Mouse (Mus musculus): Measurements from ENCODE around the gene Gnb2. TPM values are rescaled to one million over a fixed set of nuclear protein-coding genes. Genes with fewer than 3 reads are reported as not detected.

Gnb2 gene
- polyA plus RNA-seq (2012; rRNA removed): 1,444 and 1,492 TPM in 2 replicates

DNA sequence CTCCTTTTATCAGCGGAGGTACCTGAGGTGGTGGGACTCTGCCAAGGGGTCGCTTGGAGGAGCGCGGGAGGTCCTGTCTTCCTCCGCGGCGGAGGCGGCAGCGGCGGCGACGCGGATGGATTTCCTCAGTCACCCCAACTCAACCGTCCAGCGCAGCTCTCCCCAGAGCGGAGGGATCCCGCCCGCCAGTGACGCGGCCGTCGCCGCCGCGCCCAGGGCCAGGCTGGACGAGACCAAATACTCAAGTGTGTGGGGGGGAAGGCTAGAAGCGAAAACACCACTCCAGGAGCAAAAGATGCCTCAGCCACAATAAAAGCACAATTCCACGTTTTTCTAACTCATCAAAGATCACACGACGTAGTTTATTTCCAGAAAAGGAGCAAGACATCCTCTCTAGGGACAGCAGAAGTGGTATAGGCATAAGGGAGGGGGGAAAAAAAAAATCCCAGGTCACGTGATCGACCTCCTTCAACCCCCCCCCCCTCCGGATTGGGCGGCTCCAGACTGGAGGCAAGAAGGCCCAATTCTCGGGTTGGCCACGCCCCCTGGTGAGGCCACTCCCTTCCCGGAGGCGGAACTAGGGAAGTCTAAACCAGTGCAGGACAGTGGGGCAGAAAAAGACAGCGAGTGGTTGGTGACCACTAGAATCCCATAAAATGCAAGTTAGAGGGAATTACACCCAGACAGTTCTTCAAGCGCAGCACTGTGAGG, at the start of gene Gnb2, which contains the start of gene Epo:
Gene Gnb2 (minus strand): TSS at position 394 of the 711 bp plus-strand sequence.
Gene Epo (minus strand): TSS at position 126 of the 711 bp plus-strand sequence.
- WGBS: under 1% methylated on average over 40 of the region's 40 CpGs
- H3K27me3 ChIP-seq (ENCODE audit: control insufficient read depth, insufficient read depth, low read length): no peaks in the 10 kb centered on the region

DNA sequence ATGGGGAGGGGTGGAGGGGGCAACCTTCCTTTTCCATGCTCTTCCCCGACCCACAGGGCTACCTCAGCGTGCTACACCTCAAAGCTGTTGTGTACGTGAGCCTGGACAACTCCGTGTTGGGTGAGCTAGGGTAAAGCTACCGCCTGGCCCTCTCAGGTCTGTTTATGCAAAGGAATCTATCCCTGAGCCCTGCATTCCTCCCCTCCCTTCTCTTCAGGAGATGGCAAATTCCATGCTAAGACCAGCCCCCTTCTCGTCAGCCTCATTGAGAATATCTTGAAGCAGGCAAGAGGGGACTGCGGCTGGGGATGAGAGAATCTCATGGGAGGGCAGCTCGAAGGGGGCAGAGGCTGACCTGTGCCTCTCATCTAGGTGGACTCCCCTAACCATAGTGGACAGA, 49.4 kb upstream of the Gnb2 start:
- no peaks in the 10 kb centered on the region for H3K27me3 ChIP-seq (ENCODE audit: control insufficient read depth, insufficient read depth, low read length)
- H3K4me3 ChIP-seq (ENCODE audit: control insufficient read depth, insufficient read depth, low read length): no peak overlapping the region
- H3K4me1 ChIP-seq (replicated peaks; ENCODE audit: control insufficient read depth, insufficient read depth, low read length): peaks cover 2% of the 10 kb centered on the region
- no peak overlapping the region for H3K27ac ChIP-seq (ENCODE audit: control insufficient read depth, insufficient read depth, low read length)
- no peaks in the 10 kb centered on the region for H3K36me3 ChIP-seq (ENCODE audit: control insufficient read depth, insufficient read depth, low read length)
- no peak for DNase-seq
- WGBS: 91% methylated on average over 8 of the region's 8 CpGs
- TF ChIP-seq POLR2A (IDR thresholded peaks at IDR 0.05; ENCODE audit: control insufficient read depth, extremely low read depth, insufficient read depth, low read length, poor library complexity): no peak
- TF ChIP-seq CTCF (IDR thresholded peaks at IDR 0.05; ENCODE audit: borderline replicate concordance, control insufficient read depth, extremely low read depth, insufficient read depth, low read length, poor library complexity): no peak

More for the DNA sequence above, at the start of gene Gnb2, which contains the start of gene Epo:
- peaks cover 10% of the 10 kb centered on the region for H3K4me1 ChIP-seq (replicated peaks; ENCODE audit: control insufficient read depth, insufficient read depth, low read length)
- peaks cover 21% of the 10 kb centered on the region for H3K36me3 ChIP-seq (ENCODE audit: control insufficient read depth, insufficient read depth, low read length)
- peak within 1 kb of the TSS; percentile 94 for H3K4me3 ChIP-seq (ENCODE audit: control insufficient read depth, insufficient read depth, low read length)
- TF ChIP-seq CTCF (IDR thresholded peaks at IDR 0.05; ENCODE audit: borderline replicate concordance, control insufficient read depth, extremely low read depth, insufficient read depth, low read length, poor library complexity): 0 out of 2 replicates have a peak, but pooled peaks have one; percentile 33
- TF ChIP-seq POLR2A (IDR thresholded peaks at IDR 0.05; ENCODE audit: control insufficient read depth, extremely low read depth, insufficient read depth, low read length, poor library complexity): peak; percentile 78
- DNase-seq: peak; percentile 97
- H3K27ac ChIP-seq (ENCODE audit: control insufficient read depth, insufficient read depth, low read length): peak within 1 kb of the TSS; percentile 80

DNA sequence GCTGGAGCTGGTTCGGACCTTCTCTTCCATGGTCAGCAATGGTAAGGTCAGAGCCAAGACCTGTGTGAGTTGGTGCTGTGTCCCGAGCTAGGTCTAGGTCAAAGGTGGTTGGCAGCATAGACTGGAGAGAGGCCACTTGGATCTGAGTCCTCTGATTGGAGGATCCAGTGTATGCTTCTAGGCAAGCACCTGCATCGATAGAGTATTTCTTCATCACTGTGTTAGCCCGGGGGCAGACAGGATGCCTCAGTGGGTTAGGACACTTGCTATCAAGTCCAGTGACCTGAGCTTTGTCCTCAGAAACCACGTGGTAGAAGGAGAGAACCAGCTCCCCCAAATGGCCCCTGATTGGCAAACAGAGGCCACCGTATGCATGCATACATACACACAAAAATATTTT, 46.9 kb upstream of the Gnb2 start:
- H3K4me3 ChIP-seq (ENCODE audit: control insufficient read depth, insufficient read depth, low read length): no peak overlapping the region
- no peaks in the 10 kb centered on the region for H3K36me3 ChIP-seq (ENCODE audit: control insufficient read depth, insufficient read depth, low read length)
- 89% methylated on average over 6 of the region's 6 CpGs for whole genome bisulfite sequencing
- DNase-seq: no peak
- H3K4me1 ChIP-seq (replicated peaks; ENCODE audit: control insufficient read depth, insufficient read depth, low read length): peaks cover 2% of the 10 kb centered on the region
- TF ChIP-seq POLR2A (IDR thresholded peaks at IDR 0.05; ENCODE audit: control insufficient read depth, extremely low read depth, insufficient read depth, low read length, poor library complexity): no peak
- TF ChIP-seq CTCF (IDR thresholded peaks at IDR 0.05; ENCODE audit: borderline replicate concordance, control insufficient read depth, extremely low read depth, insufficient read depth, low read length, poor library complexity): no peak
- H3K27ac ChIP-seq (ENCODE audit: control insufficient read depth, insufficient read depth, low read length): no peak overlapping the region
- H3K27me3 ChIP-seq (ENCODE audit: control insufficient read depth, insufficient read depth, low read length): no peaks in the 10 kb centered on the region

DNA sequence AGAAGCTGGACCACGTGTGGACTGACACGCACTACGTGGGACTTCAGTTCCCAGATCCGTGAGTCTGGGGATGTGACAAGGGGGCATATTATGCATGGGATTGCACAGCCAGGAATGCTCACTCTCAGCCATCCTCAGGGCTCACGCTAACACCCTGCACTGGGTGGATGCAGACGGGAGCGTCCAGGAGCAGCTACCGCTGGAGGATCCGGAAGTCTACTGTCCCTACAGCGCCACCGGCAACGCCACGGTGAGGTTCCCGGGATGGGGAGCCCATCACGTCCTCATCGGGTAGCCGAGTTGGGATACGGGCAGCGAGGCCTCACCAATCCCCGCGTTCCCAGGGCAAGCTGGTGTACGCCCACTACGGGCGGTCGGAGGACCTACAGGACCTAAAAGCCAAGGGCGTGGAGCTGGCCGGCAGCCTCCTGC, 41.2 kb upstream of the Gnb2 start:
- Histone ChIP-seq H3K27ac (ENCODE audit: control insufficient read depth, insufficient read depth, low read length) (no peak overlapping the region), H3K36me3 (ENCODE audit: control insufficient read depth, insufficient read depth, low read length) (no peaks in the 10 kb centered on the region), H3K4me1 (replicated peaks; ENCODE audit: control insufficient read depth, insufficient read depth, low read length) (peaks cover 17% of the 10 kb centered on the region), H3K4me3 (ENCODE audit: control insufficient read depth, insufficient read depth, low read length) (no peak overlapping the region), H3K27me3 (ENCODE audit: control insufficient read depth, insufficient read depth, low read length) (no peaks in the 10 kb centered on the region)
- no peak for DNase-seq
- no peak for TF ChIP-seq POLR2A (IDR thresholded peaks at IDR 0.05; ENCODE audit: control insufficient read depth, extremely low read depth, insufficient read depth, low read length, poor library complexity)
- no peak for TF ChIP-seq CTCF (IDR thresholded peaks at IDR 0.05; ENCODE audit: borderline replicate concordance, control insufficient read depth, extremely low read depth, insufficient read depth, low read length, poor library complexity)
- WGBS: 90% methylated on average over 27 of the region's 27 CpGs

DNA sequence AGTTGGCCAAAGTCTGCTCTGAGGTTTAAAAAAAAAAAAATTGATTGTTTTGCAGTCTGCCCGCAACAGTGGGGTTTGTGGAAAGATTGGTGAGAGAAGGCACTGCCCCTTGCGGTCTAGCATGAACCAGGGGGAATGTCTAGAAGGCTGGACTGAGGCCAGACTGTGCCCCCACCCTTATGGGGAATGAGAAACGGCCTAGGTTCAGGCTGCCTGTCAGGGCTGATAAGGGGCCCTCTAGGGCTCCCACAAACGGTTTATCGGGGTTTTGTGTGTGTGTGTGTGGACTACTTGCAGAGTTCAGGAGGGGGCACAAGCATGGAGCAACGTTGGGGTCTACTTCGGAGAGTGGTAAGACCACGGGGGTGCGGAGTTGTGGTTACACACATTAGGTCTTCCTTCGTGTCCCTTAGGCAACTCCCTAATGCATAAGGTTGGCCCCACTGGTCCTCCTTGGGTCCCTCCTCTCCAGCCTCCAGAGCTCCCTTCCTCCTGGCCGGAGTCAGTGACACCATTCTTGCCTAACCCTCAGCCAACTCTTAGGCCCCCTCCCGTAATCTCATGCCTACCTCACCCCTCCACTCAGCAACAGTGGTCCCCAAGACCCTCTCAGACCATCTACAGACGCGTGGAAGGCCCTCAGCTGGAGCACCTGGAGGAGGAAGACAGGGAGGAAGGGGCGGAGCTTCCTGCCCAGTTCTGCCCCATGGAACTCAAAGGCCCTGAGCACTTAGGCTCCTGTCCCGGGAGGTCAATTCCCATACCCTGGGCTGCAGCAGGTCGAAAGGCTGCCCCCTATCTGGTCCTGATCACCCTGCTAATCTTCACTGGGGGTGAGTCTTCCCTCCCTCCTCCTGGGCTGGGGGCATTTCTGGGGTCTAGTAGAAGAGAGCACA, 37.6 kb upstream of the Gnb2 start:
- Histone ChIP-seq H3K27me3 (ENCODE audit: control insufficient read depth, insufficient read depth, low read length) (no peaks in the 10 kb centered on the region), H3K27ac (ENCODE audit: control insufficient read depth, insufficient read depth, low read length) (no peak overlapping the region), H3K4me3 (ENCODE audit: control insufficient read depth, insufficient read depth, low read length) (no peak overlapping the region), H3K4me1 (replicated peaks; ENCODE audit: control insufficient read depth, insufficient read depth, low read length) (peaks cover 24% of the 10 kb centered on the region), H3K36me3 (ENCODE audit: control insufficient read depth, insufficient read depth, low read length) (no peaks in the 10 kb centered on the region)
- 14% methylated on average over 17 of the region's 17 CpGs for WGBS
- TF ChIP-seq CTCF (IDR thresholded peaks at IDR 0.05; ENCODE audit: borderline replicate concordance, control insufficient read depth, extremely low read depth, insufficient read depth, low read length, poor library complexity): no peak
- TF ChIP-seq POLR2A (IDR thresholded peaks at IDR 0.05; ENCODE audit: control insufficient read depth, extremely low read depth, insufficient read depth, low read length, poor library complexity): no peak
- no peak for DNase-seq

DNA sequence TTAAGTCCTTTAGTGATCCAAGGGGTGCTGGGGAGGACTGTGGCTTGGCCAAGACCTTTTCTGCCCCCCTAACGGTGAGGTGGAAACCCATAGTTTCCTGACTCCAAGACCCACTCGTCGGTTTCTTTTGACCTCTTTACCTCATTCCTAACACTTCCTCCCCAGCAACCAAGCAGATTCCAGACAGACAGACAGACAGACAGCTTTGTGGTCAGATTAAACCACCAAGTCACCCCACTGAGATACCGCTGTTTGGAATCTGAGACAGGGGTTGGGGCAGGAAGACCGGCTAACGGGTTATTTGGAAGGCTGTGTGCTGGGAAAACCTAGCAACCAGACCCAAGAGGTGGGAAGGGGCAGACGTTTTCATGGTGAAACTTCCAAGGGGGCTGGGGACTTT, 36.9 kb upstream of the Gnb2 start:
- no peaks in the 10 kb centered on the region for H3K36me3 ChIP-seq (ENCODE audit: control insufficient read depth, insufficient read depth, low read length)
- no peak overlapping the region for H3K4me3 ChIP-seq (ENCODE audit: control insufficient read depth, insufficient read depth, low read length)
- TF ChIP-seq CTCF (IDR thresholded peaks at IDR 0.05; ENCODE audit: borderline replicate concordance, control insufficient read depth, extremely low read depth, insufficient read depth, low read length, poor library complexity) (no peak), POLR2A (IDR thresholded peaks at IDR 0.05; ENCODE audit: control insufficient read depth, extremely low read depth, insufficient read depth, low read length, poor library complexity) (no peak)
- H3K4me1 ChIP-seq (replicated peaks; ENCODE audit: control insufficient read depth, insufficient read depth, low read length): peaks cover 24% of the 10 kb centered on the region
- WGBS: 6% methylated on average over 7 of the region's 7 CpGs
- DNase-seq: no peak
- no peaks in the 10 kb centered on the region for H3K27me3 ChIP-seq (ENCODE audit: control insufficient read depth, insufficient read depth, low read length)
- H3K27ac ChIP-seq (ENCODE audit: control insufficient read depth, insufficient read depth, low read length): no peak overlapping the region

All from thymus, adult 2 months (tissue).